In genomic region chr8:79360302-79360701, GRCm38 (mm10) we compare ENCODE assay signal across 10 mouse cellular contexts. TPM values are rescaled to one million over a fixed set of nuclear protein-coding genes. Genes with fewer than 3 reads are reported as not detected.
DNase-seq lines count a peak whose midpoint lies in the region; ATAC-seq lines count a peak whose summit lies in the region.
"Had no signal": no experiment of that assay in that cellular context is flagged by ENCODE, and none has a peak within 500 bp of the region (broad histone marks: within the 10 kb centered on the region; RNA-seq: fewer than 3 reads in every experiment).

No protein-coding gene starts in this region.

- H3K4me3 ChIP-seq in liver, embryonic 16.5 days (ENCODE audit: low read depth, low read length), result no peak overlapping the region
- H3K4me3 ChIP-seq in limb, embryonic 13.5 days, result no peak overlapping the region

- DNase-seq in gastrocnemius, postnatal 25 days, result peak; percentile 36
- no peak for DNase-seq in gastrocnemius, postnatal 4 days (ENCODE audit: low spot score in 2 of 2)
- no peak for DNase-seq in liver
- peak; percentile 60 for DNase-seq in cerebellum, adult 9-11 months
- no peak for DNase-seq in adrenal gland, postnatal 4 days (ENCODE audit: low spot score in 2 of 2)
- no peak for DNase-seq in adrenal gland, postnatal 14 days
- DNase-seq: right cerebral cortex, postnatal 25 days had no signal

- H3K9ac ChIP-seq in liver, embryonic 16.5 days (ENCODE audit: low read depth, low read length), result no peak overlapping the region
- H3K9ac ChIP-seq in limb, embryonic 13.5 days, result 0 out of 2 replicates have a peak overlapping the region, but pooled peaks have one; percentile 26
- H3K9ac ChIP-seq: liver, embryonic 14.5 days had no signal

- WGBS in liver, embryonic 16.5 days (ENCODE audit: insufficient replicate concordance), result 69% methylated on average over 9 of the region's 9 CpGs
- WGBS in limb, embryonic 13.5 days, result 76% methylated on average over 9 of the region's 9 CpGs

- H3K4me1 ChIP-seq in liver, embryonic 16.5 days (ENCODE audit: control insufficient read depth, low read depth, low read length), result peaks cover 3% of the 10 kb centered on the region
- peaks cover 39% of the 10 kb centered on the region for H3K4me1 ChIP-seq in limb, embryonic 13.5 days

- no peaks in the 10 kb centered on the region for H3K9me3 ChIP-seq in liver, embryonic 16.5 days (replicated peaks; ENCODE audit: control insufficient read depth, low read length)
- H3K9me3 ChIP-seq in limb, embryonic 13.5 days, result no peaks in the 10 kb centered on the region

- H3K27me3 ChIP-seq in liver, embryonic 16.5 days (ENCODE audit: control insufficient read depth, insufficient read depth, low read depth, low read length), result no peaks in the 10 kb centered on the region
- H3K27me3 ChIP-seq in limb, embryonic 13.5 days, result no peaks in the 10 kb centered on the region

- H3K27ac ChIP-seq in liver, embryonic 16.5 days (ENCODE audit: low read length), result peak overlapping the region; percentile 5; the same call in 1 of the 2 replicates
- H3K27ac ChIP-seq in limb, embryonic 13.5 days, result no peak overlapping the region
- H3K27ac ChIP-seq: liver, embryonic 14.5 days had no signal

- H3K4me2 ChIP-seq in liver, embryonic 16.5 days (ENCODE audit: low read depth, low read length), result no peak overlapping the region
- no peak overlapping the region for H3K4me2 ChIP-seq in limb, embryonic 13.5 days (replicated peaks)

- no peaks in the 10 kb centered on the region for H3K36me3 ChIP-seq in liver, embryonic 16.5 days (ENCODE audit: control insufficient read depth, insufficient read depth)
- H3K36me3 ChIP-seq in limb, embryonic 13.5 days, result peaks cover 11% of the 10 kb centered on the region

- no peak for ATAC-seq in liver, embryonic 16.5 days (ENCODE audit: low read depth)
- ATAC-seq in limb, embryonic 13.5 days (ENCODE audit: low FRiP score, low read depth), result no peak

RNA-seq across cellular contexts. Expression of gene Smad1, which starts 39.0 kb away (rescaled TPM):
- total RNA-seq in gastrocnemius, postnatal 25 days (2021), result 10 to 100 TPM in 1 of 2 experiments, 1 to 10 TPM in 1; 9.4 to 11.3 TPM
- 10 to 100 TPM; 53.4 to 56.1 TPM for total RNA-seq in gastrocnemius, postnatal 4 days (2021)
- 5.6 and 6.9 TPM in 2 replicates for polyA plus RNA-seq in liver, embryonic 16.5 days (2015; fragmentation: Nextera tagmentation; extraction: Ambion mirVana)
- 48.2 and 49.4 TPM in 2 replicates for polyA plus RNA-seq in limb, embryonic 13.5 days (2015; fragmentation: Nextera tagmentation; extraction: Ambion mirVana)
- 10 to 100 TPM; 48.6 to 54.4 TPM for total RNA-seq in adrenal gland, postnatal 4 days (2021)
- 30.6 and 42.4 TPM in 2 replicates for total RNA-seq in adrenal gland, postnatal 14 days (2021)

Comparison
In these comparisons a context has a peak if more than half of its experiments do, and no peak if none do; other contexts are left out.
1. DNase-seq: peak in gastrocnemius, postnatal 25 days (single experiment) and cerebellum, adult 9-11 months (single experiment); none in gastrocnemius, postnatal 4 days (0 of 2), liver (single experiment), adrenal gland, postnatal 4 days (0 of 2) and adrenal gland, postnatal 14 days (single experiment).